Mouse (Mus musculus) bone marrow, adult 2 months (tissue): ENCODE data around the gene Sec14l5.

ENCODE experiments used
- CTCF ChIP-seq: fragments of 200-500 bp; IDR thresholded peaks from 2 replicates; pipeline ENCODE4 v1.5.1; 2011; ENCODE audit warnings: low read length, control low read depth; ENCODE audit not compliant: control insufficient read depth, insufficient read depth
- POLR2A ChIP-seq: fragments of 200-500 bp; IDR thresholded peaks from 2 replicates; pipeline ENCODE4 v1.6.1; 2011; ENCODE audit warnings: low read depth, mild to moderate bottlenecking, control low read depth, low read length, borderline replicate concordance; ENCODE audit not compliant: control insufficient read depth

GRCm38 (mm10) chr16:5113582-5113981, 33.3 kb upstream of the Sec14l5 start:
- TF ChIP-seq CTCF (no peak), POLR2A (no peak)
